In the genomic region with DNA sequence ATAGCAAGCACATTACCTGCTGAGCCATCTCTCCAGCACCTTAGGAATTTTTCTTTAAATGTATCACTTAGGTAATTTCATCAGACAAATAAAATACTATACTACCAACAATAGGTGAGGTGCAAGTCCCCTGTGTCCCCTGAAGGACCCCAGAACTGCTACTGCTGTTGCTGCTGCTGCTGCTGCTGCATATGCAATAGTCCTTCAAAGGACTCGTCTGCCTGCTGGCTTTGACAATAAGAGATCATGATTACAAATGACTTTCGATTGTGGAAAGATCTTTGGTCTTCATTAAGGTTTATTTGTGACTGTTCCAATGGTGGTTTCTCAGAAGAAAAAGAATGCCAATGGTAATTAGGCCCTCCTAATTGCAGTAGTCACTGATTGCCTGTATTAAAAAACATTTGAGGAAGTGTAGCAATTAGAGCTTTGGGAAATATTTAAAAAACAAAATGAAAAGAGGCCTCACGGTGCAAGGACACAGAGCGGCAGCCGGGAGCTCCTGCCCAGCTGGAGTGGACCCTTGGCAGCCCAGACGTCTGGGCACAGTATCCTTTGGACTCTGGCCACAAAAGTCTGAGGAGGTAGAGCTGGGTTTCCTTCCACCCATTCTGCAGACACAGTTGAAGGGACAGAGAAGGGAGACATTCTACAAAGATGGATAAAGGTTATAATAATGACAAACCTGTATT, we compare ENCODE assay signal across 16 mouse cellular contexts.
DNase-seq lines count a peak whose midpoint lies in the region; ATAC-seq lines count a peak whose summit lies in the region.
"Had no signal": no experiment of that assay in that cellular context is flagged by ENCODE, and none has a peak within 500 bp of the region (broad histone marks: within the 10 kb centered on the region; RNA-seq: fewer than 3 reads in every experiment).

No protein-coding gene starts in this region.

- no peak overlapping the region for H3K4me3 ChIP-seq in forebrain, embryonic 13.5 days
- H3K4me3 ChIP-seq in forebrain, embryonic 12.5 days (replicated peaks): no peak overlapping the region
- no peak overlapping the region for H3K4me3 ChIP-seq in kidney, embryonic 16.5 days (ENCODE audit: low read length)
- H3K4me3 ChIP-seq: embryonic facial prominence, embryonic 10.5 days; erythroblast, embryonic 14.5 days had no signal

- no peaks in the 10 kb centered on the region for H3K4me1 ChIP-seq in forebrain, embryonic 13.5 days
- H3K4me1 ChIP-seq in forebrain, embryonic 12.5 days: no peaks in the 10 kb centered on the region
- no peaks in the 10 kb centered on the region for H3K4me1 ChIP-seq in kidney, embryonic 16.5 days (ENCODE audit: insufficient read depth, low read length)
- H3K4me1 ChIP-seq: embryonic facial prominence, embryonic 10.5 days had no signal

- H3K4me2 ChIP-seq in forebrain, embryonic 13.5 days: no peak overlapping the region
- H3K4me2 ChIP-seq in forebrain, embryonic 12.5 days: no peak overlapping the region
- no peak overlapping the region for H3K4me2 ChIP-seq in kidney, embryonic 16.5 days (replicated peaks; ENCODE audit: low read depth, low read length)
- H3K4me2 ChIP-seq: liver, embryonic 11.5 days; lung, embryonic 14.5 days had no signal

- H3K9ac ChIP-seq in forebrain, embryonic 13.5 days: no peak overlapping the region
- no peak overlapping the region for H3K9ac ChIP-seq in forebrain, embryonic 12.5 days
- H3K9ac ChIP-seq in kidney, embryonic 16.5 days (replicated peaks; ENCODE audit: low read length): no peak overlapping the region
- H3K9ac ChIP-seq: lung, embryonic 14.5 days had no signal

- H3K27me3 ChIP-seq in forebrain, embryonic 13.5 days: no peaks in the 10 kb centered on the region
- no peaks in the 10 kb centered on the region for H3K27me3 ChIP-seq in forebrain, embryonic 12.5 days
- H3K27me3 ChIP-seq in kidney, embryonic 16.5 days (ENCODE audit: insufficient read depth, low read length): no peaks in the 10 kb centered on the region

- peak; percentile 69 for ATAC-seq in forebrain, embryonic 13.5 days
- no peak for ATAC-seq in forebrain, embryonic 12.5 days (ENCODE audit: low FRiP score)
- ATAC-seq in kidney, embryonic 16.5 days (ENCODE audit: low FRiP score, low TSS enrichment): no peak
- ATAC-seq: hindbrain, embryonic 16.5 days had no signal

- no peaks in the 10 kb centered on the region for H3K36me3 ChIP-seq in forebrain, embryonic 13.5 days (ENCODE audit: poor library complexity, severe bottlenecking)
- no peaks in the 10 kb centered on the region for H3K36me3 ChIP-seq in forebrain, embryonic 12.5 days (replicated peaks)
- H3K36me3 ChIP-seq in kidney, embryonic 16.5 days (ENCODE audit: insufficient read depth, low read length): no peaks in the 10 kb centered on the region
- H3K36me3 ChIP-seq: embryonic facial prominence, embryonic 10.5 days had no signal

- 19% methylated on average over 6 of the region's 6 CpGs for WGBS in forebrain, embryonic 13.5 days
- 29% methylated on average over 6 of the region's 6 CpGs for WGBS in forebrain, embryonic 12.5 days
- 48% methylated on average over 6 of the region's 6 CpGs for WGBS in kidney, embryonic 16.5 days

- H3K9me3 ChIP-seq in forebrain, embryonic 13.5 days (replicated peaks): no peaks in the 10 kb centered on the region
- no peaks in the 10 kb centered on the region for H3K9me3 ChIP-seq in forebrain, embryonic 12.5 days
- H3K9me3 ChIP-seq in kidney, embryonic 16.5 days (ENCODE audit: low read length): no peaks in the 10 kb centered on the region; the same call in 1 of the 2 replicates
- H3K9me3 ChIP-seq: embryonic facial prominence, embryonic 10.5 days had no signal

- peak; percentile 27 for DNase-seq in kidney, adult 18-20 months
- peak; percentile 24 for DNase-seq in Muller cell, postnatal 12 days (ENCODE audit: inconsistent ontology term)
- peak; percentile 73 for DNase-seq in kidney, adult 9 months
- no peak for DNase-seq in lung, postnatal 4 days
- DNase-seq: B cell, adult 2 months; cerebellum, adult 8-10 months; heart, postnatal 10 days; lung, embryonic 14.5 days; thymus, postnatal 25 days had no signal

- no peak overlapping the region for H3K27ac ChIP-seq in forebrain, embryonic 13.5 days
- no peak overlapping the region for H3K27ac ChIP-seq in forebrain, embryonic 12.5 days
- no peak overlapping the region for H3K27ac ChIP-seq in kidney, embryonic 16.5 days (ENCODE audit: low read length)
- H3K27ac ChIP-seq: embryonic facial prominence, embryonic 10.5 days had no signal

Comparison
In these comparisons a context has a peak if more than half of its experiments do, and no peak if none do; other contexts are left out.
1. DNase-seq: peak in kidney, adult 18-20 months (single experiment), Muller cell, postnatal 12 days (single experiment) and kidney, adult 9 months (single experiment); none in lung, postnatal 4 days (0 of 2).